Mouse (Mus musculus): Measurements from ENCODE around the gene Nrg4. TPM values are rescaled to one million over a fixed set of nuclear protein-coding genes. Genes with fewer than 3 reads are reported as not detected.

Nrg4 gene
- total and polyA plus RNA-seq, 2 experiments: 5.3 to 24.2 TPM

DNA sequence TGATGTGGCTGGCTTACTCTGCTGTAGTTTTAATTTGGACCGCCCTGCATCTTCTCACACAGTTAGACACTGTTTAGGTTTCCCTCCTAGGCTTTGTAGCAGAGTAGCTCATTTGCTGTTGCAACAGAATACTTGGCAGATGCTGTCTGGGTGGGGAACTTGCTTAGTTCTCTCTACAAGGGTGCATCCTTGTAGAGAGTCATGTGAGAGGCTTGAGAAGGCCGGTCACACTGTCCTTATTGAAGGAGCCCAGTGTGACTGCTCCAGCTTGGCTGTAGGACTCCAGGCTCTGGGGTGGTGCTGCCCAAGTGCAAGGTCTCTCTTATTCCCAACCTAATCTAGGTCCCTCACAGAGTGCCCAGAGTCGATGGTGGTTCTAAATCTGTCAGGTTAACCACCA lies 109.3 kb downstream of the Nrg4 start:
- 93% methylated on average over 3 of the region's 3 CpGs for WGBS
- TF ChIP-seq POLR2A (IDR thresholded peaks at IDR 0.05; ENCODE audit: extremely low read depth, insufficient read depth, low read length): no peak
- H3K79me2 ChIP-seq (ENCODE audit: control insufficient read depth, insufficient read depth, low read length): peaks cover 7% of the 10 kb centered on the region; the same call in 1 of the 2 replicates
- DNase-seq (ENCODE audit: extremely low read depth, low read depth, low spot score): no peak
- H3K9ac ChIP-seq (ENCODE audit: low read depth, low read length): no peak overlapping the region
- peaks cover 22% of the 10 kb centered on the region for H3K4me1 ChIP-seq (ENCODE audit: control insufficient read depth, insufficient read depth, low read length)
- no peaks in the 10 kb centered on the region for H3K27me3 ChIP-seq (ENCODE audit: control insufficient read depth, insufficient read depth, low read length)
- H3K36me3 ChIP-seq (ENCODE audit: control insufficient read depth, insufficient read depth, low read length): peaks cover 78% of the 10 kb centered on the region
- H3K4me3 ChIP-seq (ENCODE audit: insufficient read depth, low read depth, low read length): no peak overlapping the region
- H3K27ac ChIP-seq (replicated peaks; ENCODE audit: insufficient read depth, low read depth, low read length): no peak overlapping the region

DNA sequence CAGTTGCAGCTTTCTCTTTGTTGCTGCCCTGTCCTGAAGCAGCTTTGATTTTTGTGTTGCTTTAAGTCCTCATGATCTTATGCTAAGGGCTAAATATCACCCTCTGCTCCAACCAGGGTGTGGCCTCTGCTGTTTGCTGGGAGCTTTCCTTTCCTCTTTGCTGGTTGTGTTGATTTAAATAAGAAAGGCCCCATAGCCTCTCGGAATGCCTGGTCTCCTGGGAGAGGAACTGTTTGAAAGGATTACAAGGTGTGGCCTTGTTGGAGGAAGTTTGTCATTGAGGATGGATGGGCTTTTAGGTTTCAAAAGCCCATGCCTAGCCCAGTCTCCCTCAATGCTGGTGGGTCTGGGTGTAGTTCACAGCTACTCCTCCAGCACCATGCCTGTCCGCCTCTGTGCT lies 110.6 kb downstream of the Nrg4 start:
- peak overlapping the region; percentile 22; the same call in 1 of the 2 replicates for H3K27ac ChIP-seq (replicated peaks; ENCODE audit: insufficient read depth, low read depth, low read length)
- peaks cover 67% of the 10 kb centered on the region for H3K36me3 ChIP-seq (ENCODE audit: control insufficient read depth, insufficient read depth, low read length)
- 91% methylated on average over 2 of the region's 2 CpGs for WGBS
- no peaks in the 10 kb centered on the region for H3K27me3 ChIP-seq (ENCODE audit: control insufficient read depth, insufficient read depth, low read length)
- TF ChIP-seq CTCF (IDR thresholded peaks at IDR 0.05; ENCODE audit: low read depth, low read length) (no peak), POLR2A (IDR thresholded peaks at IDR 0.05; ENCODE audit: extremely low read depth, insufficient read depth, low read length) (no peak)
- H3K4me1 ChIP-seq (ENCODE audit: control insufficient read depth, insufficient read depth, low read length): peaks cover 29% of the 10 kb centered on the region
- H3K4me3 ChIP-seq (ENCODE audit: insufficient read depth, low read depth, low read length): no peak overlapping the region
- no peak for DNase-seq (ENCODE audit: extremely low read depth, low read depth, low spot score)
- H3K79me2 ChIP-seq (ENCODE audit: control insufficient read depth, insufficient read depth, low read length): peaks cover 10% of the 10 kb centered on the region; the same call in 1 of the 2 replicates
- H3K9ac ChIP-seq (ENCODE audit: low read depth, low read length): no peak overlapping the region

DNA sequence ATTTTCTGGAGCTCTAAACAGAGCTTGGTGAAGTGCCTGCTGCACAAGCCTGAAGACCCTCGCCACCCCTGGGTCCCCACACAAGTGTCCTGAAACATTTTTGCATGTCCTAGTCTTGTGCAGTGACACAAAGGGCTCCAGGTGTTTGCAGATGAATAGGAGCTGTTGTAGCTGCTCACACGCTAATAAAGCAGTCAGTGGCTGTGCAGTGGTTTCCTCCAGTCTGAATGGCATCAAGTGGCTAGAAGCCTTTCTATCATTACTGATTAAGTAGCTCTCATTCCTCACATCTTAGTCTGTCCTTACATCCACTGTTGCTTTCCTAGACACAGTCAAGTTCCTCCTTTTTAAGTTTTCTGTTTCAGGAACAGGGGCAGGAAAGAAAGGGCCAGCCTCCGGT lies 111.0 kb downstream of the Nrg4 start:
- Histone ChIP-seq H3K36me3 (ENCODE audit: control insufficient read depth, insufficient read depth, low read length) (peaks cover 63% of the 10 kb centered on the region), H3K9ac (ENCODE audit: low read depth, low read length) (no peak overlapping the region), H3K4me3 (ENCODE audit: insufficient read depth, low read depth, low read length) (no peak overlapping the region), H3K79me2 (ENCODE audit: control insufficient read depth, insufficient read depth, low read length) (peaks cover 10% of the 10 kb centered on the region; the same call in 1 of the 2 replicates), H3K27me3 (ENCODE audit: control insufficient read depth, insufficient read depth, low read length) (no peaks in the 10 kb centered on the region), H3K27ac (replicated peaks; ENCODE audit: insufficient read depth, low read depth, low read length) (peak overlapping the region; percentile 74), H3K4me1 (ENCODE audit: control insufficient read depth, insufficient read depth, low read length) (peaks cover 30% of the 10 kb centered on the region)
- TF ChIP-seq CTCF (IDR thresholded peaks at IDR 0.05; ENCODE audit: low read depth, low read length) (no peak), POLR2A (IDR thresholded peaks at IDR 0.05; ENCODE audit: extremely low read depth, insufficient read depth, low read length) (no peak)
- 87% methylated on average over 3 of the region's 3 CpGs for WGBS
- no peak for DNase-seq (ENCODE audit: extremely low read depth, low read depth, low spot score)

DNA sequence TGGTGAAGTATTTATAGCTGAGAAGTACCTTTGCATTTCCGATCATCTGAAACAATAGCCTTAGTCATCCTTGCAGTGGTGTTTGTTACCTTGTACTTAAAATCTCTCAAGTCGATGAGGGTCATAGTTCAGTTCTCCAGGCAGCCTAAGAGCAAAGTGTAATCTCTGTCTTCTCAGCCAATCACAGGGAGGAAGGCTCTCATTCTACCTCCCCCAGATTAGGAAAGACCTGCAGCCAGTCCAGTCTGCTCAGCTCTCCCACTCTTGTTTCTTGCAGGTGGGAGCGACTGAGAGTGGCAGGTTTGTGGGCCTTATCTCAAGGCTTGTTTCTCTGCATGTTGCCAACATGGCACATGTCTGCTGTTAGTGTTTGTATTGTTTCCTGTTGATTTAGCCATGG lies 111.6 kb downstream of the Nrg4 start:
- TF ChIP-seq POLR2A (IDR thresholded peaks at IDR 0.05; ENCODE audit: extremely low read depth, insufficient read depth, low read length) (no peak), CTCF (IDR thresholded peaks at IDR 0.05; ENCODE audit: low read depth, low read length) (no peak)
- Histone ChIP-seq H3K4me1 (ENCODE audit: control insufficient read depth, insufficient read depth, low read length) (peaks cover 30% of the 10 kb centered on the region), H3K36me3 (ENCODE audit: control insufficient read depth, insufficient read depth, low read length) (peaks cover 59% of the 10 kb centered on the region), H3K27ac (replicated peaks; ENCODE audit: insufficient read depth, low read depth, low read length) (peak overlapping the region; percentile 74), H3K9ac (ENCODE audit: low read depth, low read length) (peak overlapping the region; percentile 9; the same call in 1 of the 2 replicates), H3K27me3 (ENCODE audit: control insufficient read depth, insufficient read depth, low read length) (no peaks in the 10 kb centered on the region), H3K4me3 (ENCODE audit: insufficient read depth, low read depth, low read length) (no peak overlapping the region), H3K79me2 (ENCODE audit: control insufficient read depth, insufficient read depth, low read length) (peaks cover 10% of the 10 kb centered on the region; the same call in 1 of the 2 replicates)
- DNase-seq (ENCODE audit: extremely low read depth, low read depth, low spot score): peak; percentile 91
- WGBS: 31% methylated on average over 3 of the region's 3 CpGs

DNA sequence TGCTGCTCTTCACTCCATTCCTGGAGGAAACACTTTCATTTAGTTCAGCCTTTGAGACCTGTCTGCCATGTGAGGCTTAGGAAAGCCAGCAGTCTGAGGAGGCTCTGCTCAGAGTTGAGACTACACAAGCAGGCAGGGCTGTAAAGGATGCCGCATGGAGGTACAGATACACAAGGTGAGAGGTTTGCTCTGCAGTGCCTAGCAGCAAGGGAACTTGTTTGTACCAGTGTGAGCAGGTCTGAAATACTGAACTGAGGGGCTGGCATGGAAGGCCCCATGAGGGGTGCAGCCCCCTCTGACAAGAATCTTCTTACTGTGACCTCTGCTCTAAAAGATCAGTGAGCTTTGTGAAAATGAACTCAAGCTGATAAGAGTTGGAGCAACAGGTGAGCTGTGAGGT lies 113.2 kb downstream of the Nrg4 start:
- no peaks in the 10 kb centered on the region for H3K27me3 ChIP-seq (ENCODE audit: control insufficient read depth, insufficient read depth, low read length)
- H3K4me1 ChIP-seq (ENCODE audit: control insufficient read depth, insufficient read depth, low read length): peaks cover 34% of the 10 kb centered on the region
- peaks cover 10% of the 10 kb centered on the region; the same call in 1 of the 2 replicates for H3K79me2 ChIP-seq (ENCODE audit: control insufficient read depth, insufficient read depth, low read length)
- H3K9ac ChIP-seq (ENCODE audit: low read depth, low read length): no peak overlapping the region
- TF ChIP-seq POLR2A (IDR thresholded peaks at IDR 0.05; ENCODE audit: extremely low read depth, insufficient read depth, low read length) (no peak), CTCF (IDR thresholded peaks at IDR 0.05; ENCODE audit: low read depth, low read length) (no peak)
- DNase-seq (ENCODE audit: extremely low read depth, low read depth, low spot score): no peak
- H3K4me3 ChIP-seq (ENCODE audit: insufficient read depth, low read depth, low read length): no peak overlapping the region
- H3K36me3 ChIP-seq (ENCODE audit: control insufficient read depth, insufficient read depth, low read length): peaks cover 44% of the 10 kb centered on the region
- WGBS: 75% methylated on average over 1 of the region's 1 CpGs
- H3K27ac ChIP-seq (replicated peaks; ENCODE audit: insufficient read depth, low read depth, low read length): peak overlapping the region; percentile 38

DNA sequence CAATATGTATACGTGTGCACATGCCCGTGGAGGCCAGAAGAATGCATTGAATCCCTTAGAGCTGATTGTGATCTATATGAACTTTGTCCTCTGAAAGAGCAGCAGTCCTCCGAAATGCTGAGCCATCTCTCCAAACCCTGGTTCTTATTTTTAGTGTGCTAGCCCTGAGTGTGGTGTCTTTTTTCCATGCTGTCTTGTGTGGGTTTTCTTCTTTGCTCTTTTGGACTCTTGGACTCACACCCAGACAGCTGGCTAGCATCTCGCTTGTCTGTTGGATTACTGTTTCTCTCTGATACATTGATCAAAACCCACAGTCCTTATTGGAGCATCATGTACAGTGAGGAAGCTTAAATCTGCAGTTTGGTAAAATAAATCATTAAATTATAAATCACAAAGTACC lies 115.0 kb downstream of the Nrg4 start:
- peak; percentile 82 for DNase-seq (ENCODE audit: extremely low read depth, low read depth, low spot score)
- Histone ChIP-seq H3K27ac (replicated peaks; ENCODE audit: insufficient read depth, low read depth, low read length) (peak overlapping the region; percentile 73), H3K27me3 (ENCODE audit: control insufficient read depth, insufficient read depth, low read length) (no peaks in the 10 kb centered on the region), H3K4me3 (ENCODE audit: insufficient read depth, low read depth, low read length) (no peak overlapping the region), H3K36me3 (ENCODE audit: control insufficient read depth, insufficient read depth, low read length) (peaks cover 27% of the 10 kb centered on the region), H3K79me2 (ENCODE audit: control insufficient read depth, insufficient read depth, low read length) (peaks cover 10% of the 10 kb centered on the region; the same call in 1 of the 2 replicates), H3K4me1 (ENCODE audit: control insufficient read depth, insufficient read depth, low read length) (peaks cover 37% of the 10 kb centered on the region), H3K9ac (ENCODE audit: low read depth, low read length) (peak overlapping the region; percentile 30)
- WGBS: 21% methylated on average over 4 of the region's 4 CpGs
- TF ChIP-seq POLR2A (IDR thresholded peaks at IDR 0.05; ENCODE audit: extremely low read depth, insufficient read depth, low read length) (no peak), CTCF (IDR thresholded peaks at IDR 0.05; ENCODE audit: low read depth, low read length) (no peak)

Data from liver, adult 2 months (tissue).